Mouse (Mus musculus) lung, embryonic 14.5 days (tissue): ENCODE measurements around the gene Lman2l. TPM values are rescaled to one million over a fixed set of nuclear protein-coding genes. Genes with fewer than 3 reads are reported as not detected.

Experiments
- ATAC-seq: fragments of 200-750 bp; cut with Nextera tagmentation; 2 replicates; pipeline ENCODE4 v1.8.0; 2017; ENCODE audit warnings: mild to moderate bottlenecking, moderate TSS enrichment, moderate library complexity; ENCODE audit not compliant: insufficient read depth
- DNase-seq: peaks from one replicate; pipeline ENCODE4 v3.0.0-alpha.2; 2015
- H3K27ac ChIP-seq: fragments of 300-500 bp; sonication (generic); 2 replicates; pipeline ENCODE4 v1.5.1; 2014; ENCODE audit warnings: low read depth, mild to moderate bottlenecking, moderate library complexity
- H3K27me3 ChIP-seq: fragments of 300-500 bp; sonication (generic); 2 replicates; pipeline ENCODE4 v1.6.1; 2014; ENCODE audit warnings: low read length, control low read depth; ENCODE audit not compliant: insufficient read depth
- H3K36me3 ChIP-seq: fragments of 300-500 bp; sonication (generic); 2 replicates; pipeline ENCODE4 v1.6.1; 2014; ENCODE audit warnings: control low read depth; ENCODE audit not compliant: insufficient read depth
- H3K4me1 ChIP-seq: fragments of 300-500 bp; sonication (generic); 2 replicates; pipeline ENCODE4 v1.6.1; 2014; ENCODE audit warnings: antibody characterized with exemption, control low read depth; ENCODE audit not compliant: insufficient read depth
- H3K4me2 ChIP-seq: fragments of 300-500 bp; sonication (generic); 2 replicates; pipeline ENCODE4 v1.6.1; 2014; ENCODE audit warnings: mild to moderate bottlenecking
- H3K4me3 ChIP-seq: fragments of 300-500 bp; sonication (generic); 2 replicates; pipeline ENCODE4 v1.5.1; 2014; ENCODE audit warnings: low read depth, low read length
- H3K9ac ChIP-seq: fragments of 300-500 bp; sonication (generic); 2 replicates; pipeline ENCODE4 v1.6.1; 2014
- H3K9me3 ChIP-seq: fragments of 300-500 bp; sonication (generic); 2 replicates; pipeline ENCODE4 v1.6.1; 2016; ENCODE audit warnings: low read depth, low read length, control low read depth
- CTCF ChIP-seq: IDR thresholded peaks from 2 replicates; pipeline ENCODE4 v1.5.1; 2016; ENCODE audit warnings: antibody characterized with exemption, low read depth
- WGBS: fragments of 180-500 bp; shearing (Covaris S2); extraction: QIAGEN DNeasy Blood & Tissue Kit; methylation state at CpG from one replicate; pipeline ENCODE4 v1.1.7; 2014; 5-methylcytosine and 5-hydroxymethylcytosine counted together
- polyA plus RNA-seq: library from polyadenylated mRNA; unstranded; fragments of >200 nt; fragmentation: Nextera tagmentation; extraction: Ambion mirVana; gene quantifications from 2 replicates; pipeline ENCODE4 v1.2.1, GENCODE M21; 2014

Gene Lman2l
- polyA plus RNA-seq, 1 experiment from 2014 or later: 27.4 TPM

- TF ChIP-seq CTCF: no peak
- 16% methylated on average over 7 of the region's 7 CpGs for WGBS
- no peaks in the 10 kb centered on the region for H3K27me3 ChIP-seq
- DNase-seq (peak; percentile 46), ATAC-seq (no peak)
- no peak overlapping the region for H3K4me3 ChIP-seq
- H3K9ac ChIP-seq: no peak overlapping the region
- H3K4me1 ChIP-seq: no peaks in the 10 kb centered on the region
- H3K4me2 ChIP-seq: no peak overlapping the region; the same call in 1 of the 2 replicates
- no peaks in the 10 kb centered on the region for H3K9me3 ChIP-seq
- H3K27ac ChIP-seq: no peak overlapping the region
- H3K36me3 ChIP-seq: no peaks in the 10 kb centered on the region
Observed at GRCm38 (mm10) chr1:36457388-36458014, 12.4 kb upstream of the Lman2l start.

- no peaks in the 10 kb centered on the region for H3K9me3 ChIP-seq
- no peak for ATAC-seq
- no peak; the same call in 1 of the 2 replicates for TF ChIP-seq CTCF
- 77% methylated on average over 6 of the region's 6 CpGs for WGBS
- no peak overlapping the region for H3K9ac ChIP-seq
- H3K27me3 ChIP-seq: no peaks in the 10 kb centered on the region
- no peak overlapping the region for H3K4me3 ChIP-seq
- H3K36me3 ChIP-seq: no peaks in the 10 kb centered on the region
- DNase-seq: no peak
- H3K27ac ChIP-seq: no peak overlapping the region
- H3K4me1 ChIP-seq: no peaks in the 10 kb centered on the region
- H3K4me2 ChIP-seq: no peak overlapping the region
Observed at GRCm38 (mm10) chr1:36454055-36454815, 9.2 kb upstream of the Lman2l start.

GRCm38 (mm10) chr1:36446841-36447240, 1.8 kb upstream of the Lman2l start:
- DNase-seq: no peak
- no peak overlapping the region for H3K9ac ChIP-seq
- ATAC-seq: no peak
- no peak overlapping the region for H3K4me2 ChIP-seq
- H3K36me3 ChIP-seq: peaks cover 3% of the 10 kb centered on the region; the same call in 1 of the 2 replicates
- H3K9me3 ChIP-seq: no peaks in the 10 kb centered on the region
- no peaks in the 10 kb centered on the region for H3K4me1 ChIP-seq
- 85% methylated on average over 5 of the region's 5 CpGs for WGBS
- no peaks in the 10 kb centered on the region for H3K27me3 ChIP-seq
- no peak for TF ChIP-seq CTCF
- H3K27ac ChIP-seq: no peak overlapping the region
- no peak overlapping the region for H3K4me3 ChIP-seq

- Histone ChIP-seq H3K36me3 (peaks cover 5% of the 10 kb centered on the region; the same call in 1 of the 2 replicates), H3K27ac (no peak overlapping the region), H3K9me3 (no peaks in the 10 kb centered on the region), H3K4me1 (no peaks in the 10 kb centered on the region), H3K4me2 (no peak overlapping the region), H3K9ac (no peak overlapping the region), H3K4me3 (no peak overlapping the region), H3K27me3 (no peaks in the 10 kb centered on the region)
- 82% methylated on average over 5 of the region's 5 CpGs for WGBS
- DNase-seq (no peak), ATAC-seq (no peak)
- TF ChIP-seq CTCF: no peak
Observed at GRCm38 (mm10) chr1:36446106-36446824, 1.2 kb upstream of the Lman2l start.

GRCm38 (mm10) chr1:36445508-36445907, 437 bp upstream of the Lman2l start:
- H3K4me1 ChIP-seq: no peaks in the 10 kb centered on the region
- TF ChIP-seq CTCF: no peak
- no peaks in the 10 kb centered on the region for H3K27me3 ChIP-seq
- no peak overlapping the region for H3K9ac ChIP-seq
- no peaks in the 10 kb centered on the region for H3K9me3 ChIP-seq
- H3K4me2 ChIP-seq: no peak overlapping the region
- no peak overlapping the region for H3K27ac ChIP-seq
- DNase-seq: no peak
- H3K4me3 ChIP-seq: no peak overlapping the region
- WGBS: 42% methylated on average over 8 of the region's 8 CpGs
- peak; percentile 19; the same call in 1 of the 2 replicates for ATAC-seq
- peaks cover 6% of the 10 kb centered on the region; the same call in 1 of the 2 replicates for H3K36me3 ChIP-seq

- Histone ChIP-seq H3K4me2 (no peak overlapping the region), H3K4me1 (no peaks in the 10 kb centered on the region), H3K4me3 (no peak overlapping the region), H3K27ac (no peak overlapping the region), H3K27me3 (no peaks in the 10 kb centered on the region), H3K9me3 (no peaks in the 10 kb centered on the region), H3K36me3 (peaks cover 42% of the 10 kb centered on the region), H3K9ac (no peak overlapping the region)
- ATAC-seq: no peak
- 68% methylated on average over 4 of the region's 4 CpGs for WGBS
- TF ChIP-seq CTCF: no peak
- peak; percentile 52 for DNase-seq
Observed at GRCm38 (mm10) chr1:36441101-36441500, 4.0 kb downstream of the Lman2l start.

GRCm38 (mm10) chr1:36437223-36437622, 7.8 kb downstream of the Lman2l start:
- Histone ChIP-seq H3K4me3 (no peak overlapping the region), H3K27ac (no peak overlapping the region), H3K36me3 (peaks cover 59% of the 10 kb centered on the region), H3K27me3 (no peaks in the 10 kb centered on the region), H3K9ac (no peak overlapping the region), H3K4me1 (no peaks in the 10 kb centered on the region), H3K4me2 (no peak overlapping the region), H3K9me3 (no peaks in the 10 kb centered on the region)
- no peak for ATAC-seq
- DNase-seq: no peak
- 90% methylated on average over 3 of the region's 3 CpGs for WGBS
- no peak for TF ChIP-seq CTCF
